Mouse (Mus musculus): ENCODE measurements at regions not wholly inside any gene's neighbourhood (a gene's known extent, or its start where the extent isn't known, plus 50 kb on each side); places are given as distances from the start of the nearest gene placed in this dataset.

GRCm38 (mm10) chr13:110584765-110585164 lies 189.9 kb downstream of the Plk2 start:
- DNase-seq (ENCODE audit: low spot score) = no peak

- no peak for DNase-seq (ENCODE audit: low spot score)
Measured at GRCm38 (mm10) chr13:110594630-110595029, 199.8 kb downstream of the Plk2 start.

- no peak for DNase-seq (ENCODE audit: low spot score)
Measured at GRCm38 (mm10) chr13:110599666-110600065, 204.8 kb downstream of the Plk2 start.

GRCm38 (mm10) chr13:110600377-110600776 lies 205.5 kb downstream of the Plk2 start:
- DNase-seq (ENCODE audit: low spot score) = no peak

- DNase-seq (ENCODE audit: low spot score) = no peak
Measured at GRCm38 (mm10) chr13:110601352-110601751, 206.5 kb downstream of the Plk2 start.

GRCm38 (mm10) chr13:110601840-110602239 lies 207.0 kb downstream of the Plk2 start:
- DNase-seq (ENCODE audit: low spot score) = no peak

- no peak for DNase-seq (ENCODE audit: low spot score)
Measured at GRCm38 (mm10) chr13:110602894-110603293, 208.0 kb downstream of the Plk2 start.

- peak; percentile 63 for DNase-seq (ENCODE audit: low spot score)
Measured at GRCm38 (mm10) chr13:110619010-110619409, 224.2 kb downstream of the Plk2 start.

- no peak for DNase-seq (ENCODE audit: low spot score)
Measured at GRCm38 (mm10) chr13:110627136-110627535, 232.3 kb downstream of the Plk2 start.

- peak; percentile 75 for DNase-seq (ENCODE audit: low spot score)
Measured at GRCm38 (mm10) chr13:110627732-110628131, 232.9 kb downstream of the Plk2 start.

GRCm38 (mm10) chr13:110628201-110628600 lies 233.4 kb downstream of the Plk2 start:
- DNase-seq (ENCODE audit: low spot score) = no peak

GRCm38 (mm10) chr13:110633261-110633781 lies 238.5 kb downstream of the Plk2 start:
- no peak for DNase-seq (ENCODE audit: low spot score)

- DNase-seq (ENCODE audit: low spot score) = no peak
Measured at GRCm38 (mm10) chr13:110633899-110634298, 239.1 kb downstream of the Plk2 start.

- DNase-seq (ENCODE audit: low spot score) = no peak
Measured at GRCm38 (mm10) chr13:110642792-110643191, 247.9 kb downstream of the Plk2 start.

GRCm38 (mm10) chr13:110643198-110643896 lies 248.5 kb downstream of the Plk2 start:
- DNase-seq (ENCODE audit: low spot score) = no peak

GRCm38 (mm10) chr13:110643897-110644213 lies 249.0 kb downstream of the Plk2 start:
- DNase-seq (ENCODE audit: low spot score) = no peak

GRCm38 (mm10) chr13:110649378-110649777 lies 254.5 kb downstream of the Plk2 start:
- DNase-seq (ENCODE audit: low spot score) = no peak

- peak; percentile 36 for DNase-seq (ENCODE audit: low spot score)
Measured at GRCm38 (mm10) chr13:110649870-110650497, 255.1 kb downstream of the Plk2 start.

GRCm38 (mm10) chr13:110652201-110652600 lies 257.4 kb downstream of the Plk2 start:
- no peak for DNase-seq (ENCODE audit: low spot score)

- DNase-seq (ENCODE audit: low spot score) = no peak
Measured at GRCm38 (mm10) chr13:110665073-110665800, 270.4 kb downstream of the Plk2 start.

- no peak for DNase-seq (ENCODE audit: low spot score)
Measured at GRCm38 (mm10) chr13:110667276-110667956, 272.6 kb downstream of the Plk2 start.

- peak; percentile 26 for DNase-seq (ENCODE audit: low spot score)
Measured at GRCm38 (mm10) chr13:110673536-110673935, 278.7 kb downstream of the Plk2 start.

All from layer of hippocampus, adult 11-12 months (tissue).